Mouse (Mus musculus): ENCODE measurements around the gene Gak.

The Gak gene

DNA sequence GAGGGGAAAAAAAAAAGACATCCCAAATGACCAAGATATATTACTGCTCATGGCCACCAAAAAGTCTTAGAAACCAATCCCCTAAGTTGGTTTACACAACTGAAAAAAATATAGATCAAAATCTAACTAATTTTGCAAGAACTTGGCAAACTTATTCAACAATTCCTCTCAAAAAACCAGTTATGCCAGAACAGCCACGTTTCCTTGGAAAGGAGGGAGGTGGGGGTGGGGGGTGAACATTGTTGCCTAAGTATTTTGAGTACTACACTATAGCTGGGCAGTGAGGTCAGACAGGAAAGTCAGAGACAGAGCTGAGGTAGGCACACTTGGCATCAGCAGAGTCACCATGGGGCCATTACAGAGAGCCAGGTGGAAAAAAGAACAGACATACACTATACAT lies 29.6 kb downstream of the Gak start:
- no peak for DNase-seq (ENCODE audit: extremely low spot score)

GRCm38 (mm10) chr5:108581361-108581891 lies 48.1 kb downstream of the Gak start:
- DNase-seq (ENCODE audit: extremely low spot score): no peak

DNA sequence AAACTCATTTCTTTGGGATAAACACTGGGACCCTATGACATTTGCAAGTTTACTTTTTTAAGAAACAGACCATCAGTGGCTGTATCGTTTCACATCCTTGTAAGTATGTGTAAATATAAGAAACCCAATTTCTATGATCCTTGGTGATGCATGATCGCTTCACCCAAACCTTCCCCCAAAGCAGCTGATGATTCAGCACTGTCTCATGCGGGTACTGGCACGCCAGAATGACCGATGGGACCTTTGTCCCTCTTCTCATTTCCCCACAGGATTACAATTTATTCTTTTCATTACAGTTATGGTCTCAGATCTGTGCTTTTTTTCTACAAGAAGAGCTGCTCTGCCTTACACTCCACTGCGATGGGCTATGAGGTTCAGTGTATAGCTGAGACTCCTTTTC lies 56.5 kb downstream of the Gak start:
- no peak for DNase-seq (ENCODE audit: extremely low spot score)

DNA sequence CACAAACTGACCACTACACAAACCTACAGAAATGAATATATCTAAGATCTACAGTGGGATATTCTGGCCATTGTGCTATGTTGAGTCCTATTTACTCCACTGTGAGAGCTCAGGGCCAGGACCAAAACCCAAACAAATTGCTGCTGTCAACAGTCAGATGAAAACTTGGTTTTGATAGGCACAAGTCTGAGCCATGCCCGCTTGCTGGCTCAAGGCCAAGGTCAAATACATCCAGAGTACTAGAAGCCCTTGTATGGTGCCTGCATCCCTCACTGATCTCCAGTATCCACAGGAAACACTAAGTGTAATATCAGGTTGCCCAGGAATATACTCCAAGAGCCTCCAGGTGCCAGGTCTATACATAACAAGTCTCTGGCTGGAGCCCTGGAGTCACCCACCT lies 58.6 kb downstream of the Gak start:
- DNase-seq (ENCODE audit: extremely low spot score): no peak

DNA sequence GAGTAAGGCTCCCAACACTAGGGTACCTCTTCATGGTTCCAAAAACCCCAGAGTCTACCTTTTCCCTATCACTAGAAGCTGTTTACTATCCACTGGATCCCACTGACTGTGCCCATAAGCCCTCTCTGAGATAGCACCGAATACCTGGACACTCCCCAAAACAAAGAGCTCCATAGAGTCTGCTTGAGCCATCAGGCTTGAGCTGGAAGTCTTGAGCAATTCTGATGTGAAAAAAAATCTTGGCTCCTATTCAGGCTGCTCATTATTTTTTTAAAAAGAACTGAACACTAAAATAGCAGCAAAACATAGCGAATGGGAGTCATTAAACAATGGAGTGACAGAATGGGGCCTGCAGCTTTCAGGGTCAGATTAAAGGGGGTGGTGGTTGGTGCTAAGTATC lies 62.5 kb downstream of the Gak start:
- no peak for DNase-seq (ENCODE audit: extremely low spot score)

DNA sequence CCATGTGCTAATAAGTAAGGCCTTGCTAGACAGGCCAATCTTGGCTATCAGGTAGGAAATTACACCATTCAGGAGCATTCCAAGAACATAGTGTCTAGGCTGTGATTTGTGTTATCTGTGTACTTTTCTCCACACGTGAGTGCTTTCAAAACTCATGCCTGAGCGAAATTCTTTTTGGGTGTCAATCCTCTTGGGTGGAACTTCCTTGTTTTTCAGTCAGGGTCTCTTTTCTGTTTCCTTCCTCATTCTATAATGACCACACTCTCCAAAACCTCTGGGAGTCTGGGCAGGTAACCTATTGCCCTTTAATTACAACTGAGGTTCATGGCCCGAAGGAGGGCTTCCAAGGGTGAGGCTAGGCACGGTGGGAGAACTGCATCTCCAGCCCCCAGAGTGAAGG lies 63.0 kb downstream of the Gak start:
- DNase-seq (ENCODE audit: extremely low spot score): no peak

DNA sequence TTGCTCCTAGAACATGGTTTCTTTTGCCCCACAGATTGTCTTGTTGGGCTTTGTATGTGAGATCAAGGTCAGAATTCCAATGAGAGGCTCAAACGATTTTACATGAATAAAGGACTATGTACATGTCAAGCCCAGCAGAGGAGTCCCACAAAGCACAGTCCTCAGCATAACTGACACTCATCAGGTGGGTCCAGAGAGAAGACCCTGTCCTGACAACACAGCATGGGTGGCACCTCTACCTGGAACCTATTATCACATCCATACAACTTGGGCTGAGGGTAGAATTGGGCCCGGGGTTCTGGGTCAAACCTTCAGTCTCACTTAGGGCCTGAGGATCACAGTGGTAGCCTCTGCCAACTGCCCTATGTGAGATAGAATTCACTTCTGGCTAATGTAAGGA lies 64.2 kb downstream of the Gak start:
- DNase-seq (ENCODE audit: extremely low spot score): no peak

DNA sequence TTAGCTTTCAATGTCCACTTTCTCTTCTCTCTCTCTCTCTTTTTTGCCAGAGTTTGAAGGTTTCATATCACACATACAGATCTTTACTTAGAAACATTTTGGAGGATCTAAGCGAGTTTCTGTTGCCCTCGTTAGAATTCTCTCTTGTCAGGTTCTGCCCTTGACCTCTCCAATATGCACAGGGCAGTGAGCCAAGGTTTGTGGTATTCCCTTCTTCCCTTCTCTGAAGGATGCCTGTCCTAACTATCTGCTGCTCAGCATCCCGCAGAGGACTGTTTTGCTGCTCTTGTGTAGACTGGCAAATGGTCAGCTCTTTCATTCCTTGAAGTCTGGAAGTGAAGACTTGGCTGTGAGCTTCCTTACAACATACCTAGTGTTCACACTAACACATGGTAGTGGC lies 65.2 kb downstream of the Gak start:
- DNase-seq (ENCODE audit: extremely low spot score): no peak

- DNase-seq (ENCODE audit: extremely low spot score): no peak
Observed at GRCm38 (mm10) chr5:108562483-108562882, 67.1 kb downstream of the Gak start.

- DNase-seq (ENCODE audit: extremely low spot score): no peak
Observed at GRCm38 (mm10) chr5:108556986-108557385, 72.6 kb downstream of the Gak start.

DNA sequence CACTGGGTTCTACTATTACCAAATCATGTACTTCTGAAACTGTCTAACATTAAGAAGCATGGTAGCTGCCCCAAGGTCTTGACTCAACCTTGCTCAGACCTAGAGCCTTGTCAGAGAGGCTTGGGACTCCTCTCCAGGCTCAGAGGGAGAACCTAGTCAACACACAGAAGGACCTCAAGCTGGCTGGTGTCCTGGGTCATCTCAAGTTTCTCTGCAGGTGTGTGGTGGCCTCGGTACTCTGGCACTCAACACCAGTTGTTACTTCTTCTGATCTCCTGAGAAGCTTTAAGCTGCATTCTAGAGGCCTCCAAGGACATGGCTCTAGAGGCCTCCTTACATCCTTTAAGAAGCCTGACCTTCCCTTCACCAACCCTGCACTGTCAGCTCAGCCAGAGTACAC lies 75.5 kb downstream of the Gak start:
- DNase-seq (ENCODE audit: extremely low spot score): no peak

DNA sequence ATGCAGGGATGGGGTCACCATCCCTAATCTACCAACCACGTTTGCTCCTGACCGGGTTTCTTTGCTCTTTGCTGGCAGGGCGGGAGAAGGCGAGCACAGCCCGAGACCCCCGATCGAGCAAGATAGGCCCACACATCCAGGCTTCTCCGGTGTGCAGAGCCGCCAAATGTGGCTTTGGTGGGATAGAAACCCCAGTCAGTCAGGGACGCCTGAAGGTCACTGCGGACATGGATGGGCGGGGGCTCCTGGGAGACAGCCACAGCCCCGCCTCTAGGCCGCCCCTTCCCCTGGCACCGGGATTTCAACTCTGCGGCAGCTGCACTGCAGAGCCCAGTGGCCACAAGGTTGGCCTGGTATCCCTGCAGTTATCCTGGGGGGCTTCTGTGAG lies 79.4 kb downstream of the Gak start:
- DNase-seq (ENCODE audit: extremely low spot score): no peak

GRCm38 (mm10) chr5:108549489-108550206 lies 79.9 kb downstream of the Gak start, which contains the start of gene Cplx1:
Gene Cplx1, minus strand, starts transcription at chr5:108550024.
- peak; percentile 72 for DNase-seq (ENCODE audit: extremely low spot score)

- DNase-seq (ENCODE audit: extremely low spot score): no peak
Observed at GRCm38 (mm10) chr5:108549137-108549488, 80.4 kb downstream of the Gak start.

DNA sequence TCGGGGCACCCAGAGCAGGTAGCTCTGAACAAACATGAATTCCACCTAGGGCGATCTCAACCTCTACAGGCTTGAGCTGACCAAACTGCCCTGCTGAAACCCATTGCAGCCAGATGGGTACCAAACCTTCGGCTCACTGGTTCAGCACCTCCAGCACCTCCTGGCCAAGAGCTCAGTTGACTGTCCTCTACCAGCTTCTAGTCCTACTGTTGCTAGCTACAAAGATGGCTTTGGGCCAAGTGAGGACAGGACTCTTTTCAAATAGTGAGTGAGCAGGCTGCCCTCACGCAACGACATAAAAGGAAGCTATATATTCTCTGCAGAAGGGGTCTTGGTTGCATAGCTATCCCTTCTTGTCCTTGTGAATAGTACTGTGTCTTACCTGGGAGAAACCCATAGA lies 81.9 kb downstream of the Gak start:
- DNase-seq (ENCODE audit: extremely low spot score): no peak

GRCm38 (mm10) chr5:108543516-108544291 lies 85.9 kb downstream of the Gak start:
- DNase-seq (ENCODE audit: extremely low spot score): no peak

GRCm38 (mm10) chr5:108534188-108534587 lies 95.4 kb downstream of the Gak start:
- no peak for DNase-seq (ENCODE audit: extremely low spot score)

DNA sequence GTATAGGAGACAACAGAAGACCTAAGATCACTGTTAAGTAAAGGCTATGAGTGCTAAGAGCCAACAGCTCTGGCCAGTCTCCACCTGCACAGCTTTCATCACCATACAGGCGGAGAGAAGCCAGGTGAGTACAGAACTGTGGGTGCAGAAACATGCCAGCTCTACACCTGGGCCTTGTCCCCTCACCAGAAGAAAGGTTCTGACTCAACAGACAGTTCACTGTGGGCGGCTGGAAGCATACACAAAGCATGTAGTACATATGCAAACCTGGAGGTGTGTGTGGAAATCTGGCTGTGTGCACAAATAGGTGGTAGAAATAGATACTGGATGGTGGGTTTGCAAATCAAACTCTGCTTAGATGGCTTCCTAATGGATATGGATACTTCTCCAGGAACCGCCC lies 107.0 kb downstream of the Gak start:
- DNase-seq (ENCODE audit: extremely low spot score): no peak

DNA sequence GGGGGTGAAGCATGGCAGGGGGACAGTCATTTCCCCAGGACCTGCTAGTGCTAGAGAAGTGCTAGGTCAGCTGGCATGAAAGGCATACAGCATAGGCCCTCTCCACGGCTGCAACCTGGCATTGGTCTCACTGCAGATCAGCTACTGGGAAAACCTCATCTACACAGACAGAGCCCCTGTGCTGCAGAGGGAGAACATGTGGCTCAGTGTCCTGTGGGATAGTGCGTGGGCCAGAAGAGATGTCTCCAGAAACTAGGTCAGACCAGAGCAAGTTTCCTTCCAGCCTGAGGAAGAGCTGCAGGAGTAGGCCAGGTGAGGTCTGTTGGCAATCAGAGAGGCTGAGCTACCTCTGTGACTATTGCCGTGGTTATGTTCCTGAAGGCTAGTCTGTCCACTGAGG lies 107.7 kb downstream of the Gak start:
- DNase-seq (ENCODE audit: extremely low spot score): no peak

- DNase-seq (ENCODE audit: extremely low spot score): no peak
Observed at GRCm38 (mm10) chr5:108521016-108521415, 108.5 kb downstream of the Gak start.

DNA sequence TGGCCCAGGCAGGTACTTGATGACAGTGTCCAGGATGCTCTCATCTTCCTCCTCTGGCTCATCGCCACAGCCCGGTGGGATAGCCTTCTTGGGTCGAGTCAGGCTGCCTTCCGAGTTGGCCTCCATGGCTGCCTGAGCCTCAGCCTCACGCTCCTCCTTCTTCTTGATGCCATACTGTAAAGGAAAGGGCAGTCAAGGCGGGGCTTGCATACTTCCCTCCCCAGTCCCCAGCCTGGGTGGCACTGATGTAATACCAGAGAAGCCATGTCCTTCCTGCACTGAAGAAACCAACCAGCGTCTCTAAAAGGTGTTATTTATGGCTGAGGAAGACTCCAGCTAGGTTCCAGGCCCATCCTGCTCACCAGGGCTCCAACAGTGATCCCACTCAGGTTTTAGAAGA lies 109.4 kb downstream of the Gak start:
- no peak for DNase-seq (ENCODE audit: extremely low spot score)

Data from embryo, embryonic 9.5 days (tissue).